In genomic region chr14:102979831-102980230, GRCm38 (mm10) we compare ENCODE assay signal across 8 mouse cellular contexts. TPM values are rescaled to one million over a fixed set of nuclear protein-coding genes. Genes with fewer than 3 reads are reported as not detected.
DNase-seq lines count a peak whose midpoint lies in the region; ATAC-seq and TF ChIP-seq lines count a peak whose summit lies in the region.

No protein-coding gene starts in this region.

- 16% methylated on average over 10 of the region's 10 CpGs for WGBS in hindbrain, embryonic 12.5 days

- peak overlapping the region; percentile 93 for H3K27ac ChIP-seq in gastrocnemius, adult 2 months
- H3K27ac ChIP-seq in hindbrain, embryonic 12.5 days, result no peak overlapping the region

- intact Hi-C loops in gastrocnemius, adult 2 months (cut with DNase I), result loop anchor here (5.0 to 10.0 kb wide), 3 partner anchors 93 to 1035 kb away; no protein-coding TSS in a partner anchor

- no peak overlapping the region for H3K9ac ChIP-seq in hindbrain, embryonic 12.5 days

- no peak for ATAC-seq in hindbrain, embryonic 12.5 days (ENCODE audit: low FRiP score)
- ATAC-seq in megakaryocyte-erythroid progenitor cell, adult 5-6 weeks (replicated peaks; ENCODE audit: low FRiP score, low TSS enrichment, poor library complexity, severe bottlenecking), result no peak

- peak overlapping the region; percentile 43 for H3K4me2 ChIP-seq in hindbrain, embryonic 12.5 days (replicated peaks)

- H3K4me3 ChIP-seq in gastrocnemius, adult 2 months, result peak overlapping the region; percentile 95
- peak overlapping the region; percentile 24 for H3K4me3 ChIP-seq in hindbrain, embryonic 12.5 days

- H3K36me3 ChIP-seq in hindbrain, embryonic 12.5 days, result no peaks in the 10 kb centered on the region

- H3K27me3 ChIP-seq in hindbrain, embryonic 12.5 days, result peaks cover 17% of the 10 kb centered on the region

- H3K9me3 ChIP-seq in hindbrain, embryonic 12.5 days (replicated peaks), result no peaks in the 10 kb centered on the region

- H3K4me1 ChIP-seq in hindbrain, embryonic 12.5 days, result peaks cover 18% of the 10 kb centered on the region

- DNase-seq in gastrocnemius, adult 2 months, result no peak
- DNase-seq in gastrocnemius, adult 18-20 months (ENCODE audit: low spot score), result no peak
- peak; percentile 8 for DNase-seq in T-cell, adult 2 months (ENCODE audit: low spot score)
- peak; percentile 27 for DNase-seq in lung, postnatal 36 days
- DNase-seq in Muller cell, postnatal 12 days (ENCODE audit: inconsistent ontology term), result no peak
- no peak for DNase-seq in cerebellum, adult 9-10 months

- TF ChIP-seq CTCF in gastrocnemius, adult 2 months (IDR thresholded peaks at IDR 0.05), result no peak

RNA-seq across cellular contexts. Expression of gene Kctd12, which starts 2.6 kb away (rescaled TPM):
- 1 to 10 TPM; 5.2 to 9.7 TPM for total RNA-seq in gastrocnemius, adult 2 months (2021)
- total RNA-seq in gastrocnemius, adult 18-20 months (2021), result 1 to 10 TPM; 6.5 to 8.0 TPM
- 19.1 and 22.0 TPM in 2 replicates for polyA plus RNA-seq in hindbrain, embryonic 12.5 days (2016; fragmentation: Nextera tagmentation; extraction: Ambion mirVana)
- total RNA-seq in megakaryocyte-erythroid progenitor cell, adult 5-6 weeks (2014; fragmentation: Nextera tagmentation), result 6.3 and 7.1 TPM in 2 replicates
- 13.8 and 19.0 TPM in 2 replicates for total RNA-seq in megakaryocyte-erythroid progenitor cell, adult 5-6 weeks (2017)

Comparison
In these comparisons a context has a peak if more than half of its experiments do, and no peak if none do; other contexts are left out.
1. DNase-seq: peak in T-cell, adult 2 months (single experiment) and lung, postnatal 36 days (single experiment); none in gastrocnemius, adult 2 months (single experiment), gastrocnemius, adult 18-20 months (single experiment), Muller cell, postnatal 12 days (single experiment) and cerebellum, adult 9-10 months (single experiment).